Mouse (Mus musculus): Measurements from ENCODE around the gene Lrch1.

GRCm38 (mm10) chr14:74883204-74883603 is 64.5 kb downstream of the Lrch1 start:
- no peak for TF ChIP-seq POLR2A (IDR thresholded peaks at IDR 0.05; ENCODE audit: borderline replicate concordance, insufficient read depth, low read length)
- no peak for TF ChIP-seq CTCF (IDR thresholded peaks at IDR 0.05; ENCODE audit: borderline replicate concordance, insufficient read depth, low read depth, low read length)

Data from cerebellum, adult 2 months (tissue).